Mouse (Mus musculus) left cerebral cortex, postnatal 4 days (tissue): Measurements from ENCODE around the gene Spaca4. TPM values are rescaled to one million over a fixed set of nuclear protein-coding genes. Genes with fewer than 3 reads are reported as not detected.

Source experiments
- DNase-seq: peaks from one replicate; pipeline ENCODE4 v3.0.0-alpha.2; 2022
- intact Hi-C: fragments of 180-260 bp; cut with DNase I; formaldehyde crosslinking; loops from one replicate; pipeline ENCODE4 v1.15.1; 2025
- total RNA-seq, 2 experiments: library from RNA; stranded (reverse); gene quantifications; 2 replicates each; pipeline ENCODE4 v1.2.3; 2021

Gene Spaca4
- total RNA-seq, 2 experiments from 2014 or later = not detected

DNA sequence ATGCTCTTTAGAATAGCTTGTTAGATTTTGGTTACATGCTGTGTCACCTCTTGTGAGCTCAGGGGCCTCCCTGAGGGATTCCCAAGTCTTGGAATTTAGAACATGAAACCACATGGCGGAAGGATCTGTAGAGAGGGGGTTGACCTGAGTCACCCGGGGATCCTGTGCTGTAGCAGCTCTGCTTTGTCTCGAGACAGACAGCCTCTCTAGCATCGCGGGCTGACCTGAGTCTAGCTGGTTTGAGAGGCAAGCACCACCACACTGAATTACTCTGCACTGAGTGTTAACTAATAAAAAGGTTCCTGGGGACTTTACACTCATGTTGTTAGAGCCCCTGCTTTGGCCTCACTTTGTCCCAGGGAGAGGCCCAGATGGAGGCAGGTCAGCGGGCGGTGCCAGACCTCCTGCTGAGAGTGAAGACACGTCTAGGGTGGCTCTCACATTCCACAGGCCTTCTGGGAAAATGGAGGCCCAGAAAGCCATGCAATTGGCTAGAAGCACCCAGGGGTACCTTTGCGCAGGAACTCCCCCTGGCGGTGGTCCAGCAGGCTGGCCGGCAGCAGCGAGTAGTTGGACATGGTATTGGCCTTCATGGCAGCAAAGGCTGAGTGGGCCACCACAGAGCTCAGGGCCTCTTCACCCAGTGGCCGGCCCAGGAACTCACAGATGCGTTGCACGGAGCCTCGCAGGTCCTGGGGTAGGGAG is 5.3 kb upstream of the Spaca4 start:
- intact Hi-C loops = no loop called here
- DNase-seq = peak; percentile 60

DNA sequence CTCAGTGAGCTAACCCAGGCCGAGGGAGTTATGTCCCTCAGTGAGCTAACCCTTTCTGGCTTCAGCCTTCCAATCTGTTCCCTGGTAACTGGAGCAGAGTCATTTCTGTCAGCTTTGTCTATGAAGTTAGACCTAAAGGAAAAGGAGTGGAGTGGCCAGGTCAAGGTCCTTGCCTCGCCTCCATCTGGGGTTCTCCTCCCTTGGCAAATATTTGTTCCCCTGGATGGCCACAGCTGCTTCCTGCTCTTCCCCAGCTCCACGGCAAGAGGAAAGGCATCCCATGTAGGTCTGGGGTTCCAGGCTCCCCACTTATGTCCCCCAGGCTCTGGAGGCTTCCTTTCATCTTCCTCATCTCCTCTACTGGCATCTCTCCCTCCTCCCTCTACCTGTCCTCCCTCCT is 2.0 kb upstream of the Spaca4 start:
- intact Hi-C loops = no loop called here
- no peak for DNase-seq

DNA sequence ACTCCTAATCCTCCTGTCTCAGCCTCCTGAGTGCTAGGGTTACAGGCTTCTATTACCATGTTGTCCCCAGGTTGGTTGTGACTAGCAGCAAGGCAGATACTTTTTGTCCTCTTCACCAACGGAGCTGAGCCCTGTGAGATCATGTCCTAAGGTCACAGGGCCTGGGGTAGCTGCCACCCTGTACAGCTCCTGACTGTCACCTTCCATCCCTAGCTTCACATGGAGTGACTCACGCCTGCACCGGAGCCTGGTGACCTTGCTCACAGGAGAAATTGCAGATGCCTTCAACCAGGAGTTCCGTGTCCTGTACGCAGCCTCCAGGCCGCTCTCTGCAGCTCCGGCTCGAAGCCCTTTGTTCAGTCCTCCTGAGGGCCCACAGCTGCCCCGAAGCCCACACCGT is 806 bp upstream of the Spaca4 start:
- no peak for DNase-seq
- intact Hi-C loops = no loop called here

DNA sequence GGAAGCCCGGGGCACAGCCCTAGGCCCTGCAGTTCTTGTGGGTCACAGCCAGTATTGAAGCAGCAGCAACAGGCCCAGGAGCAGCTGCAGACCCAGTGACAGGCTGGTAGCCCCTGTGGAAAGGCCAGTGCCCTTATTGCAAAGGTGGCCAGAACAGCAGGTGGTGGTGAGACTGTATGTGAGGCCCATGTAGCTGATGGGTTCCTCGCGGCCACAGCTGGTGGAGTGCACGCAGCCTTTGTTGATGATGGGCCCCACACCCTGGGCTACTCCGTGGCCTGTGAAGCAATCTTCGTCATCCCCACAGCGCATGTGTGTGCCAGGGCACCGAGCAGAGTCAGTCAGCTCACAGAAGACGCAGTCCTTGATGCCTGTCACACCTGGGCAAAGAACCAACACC is 462 bp downstream of the Spaca4 start:
- DNase-seq = no peak
- intact Hi-C loops = no loop called here

DNA sequence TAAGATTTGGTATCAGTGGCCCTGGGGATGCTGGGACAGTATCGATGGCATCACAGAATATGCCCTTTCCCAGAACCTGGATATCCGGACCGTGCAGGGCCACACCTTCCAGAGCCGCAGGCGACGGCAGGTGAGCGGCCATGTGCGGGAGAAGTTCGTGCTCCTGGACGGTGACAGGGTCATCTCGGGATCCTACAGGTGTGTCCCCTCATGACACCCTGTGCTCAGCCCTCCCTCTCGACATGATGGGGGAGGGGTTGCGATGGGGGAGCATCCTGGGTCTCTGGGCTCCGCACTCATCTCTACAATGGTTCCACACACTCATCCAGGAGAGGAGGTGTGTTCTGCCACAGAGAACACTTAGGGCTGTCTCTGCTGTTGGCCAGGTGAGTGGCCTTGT is 1.8 kb downstream of the Spaca4 start:
- intact Hi-C loops = loop anchor here (5.0 kb wide), 1 partner anchor 74 kb away; no protein-coding TSS in a partner anchor
- no peak for DNase-seq

DNA sequence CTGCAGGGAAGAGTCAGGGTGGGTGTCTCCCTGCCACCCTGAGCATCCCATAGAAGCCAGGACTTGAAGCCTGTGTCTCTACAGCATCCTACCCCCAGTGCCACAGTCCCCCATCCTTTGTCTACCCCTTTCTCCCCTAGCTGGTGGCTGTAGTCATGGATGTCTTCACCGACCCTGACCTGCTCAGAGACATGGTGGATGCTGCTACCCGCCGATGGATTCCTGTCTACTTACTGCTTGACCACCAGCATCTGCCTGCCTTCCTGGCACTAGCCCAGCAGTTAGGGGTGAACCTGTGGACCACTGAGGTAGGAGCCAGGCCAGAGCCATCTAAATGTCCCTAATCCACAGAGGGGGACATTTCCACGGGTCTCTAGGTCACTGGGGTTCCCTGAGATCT is 2.3 kb downstream of the Spaca4 start:
- intact Hi-C loops = loop anchor here (5.0 kb wide), 1 partner anchor 74 kb away; no protein-coding TSS in a partner anchor
- DNase-seq = no peak

DNA sequence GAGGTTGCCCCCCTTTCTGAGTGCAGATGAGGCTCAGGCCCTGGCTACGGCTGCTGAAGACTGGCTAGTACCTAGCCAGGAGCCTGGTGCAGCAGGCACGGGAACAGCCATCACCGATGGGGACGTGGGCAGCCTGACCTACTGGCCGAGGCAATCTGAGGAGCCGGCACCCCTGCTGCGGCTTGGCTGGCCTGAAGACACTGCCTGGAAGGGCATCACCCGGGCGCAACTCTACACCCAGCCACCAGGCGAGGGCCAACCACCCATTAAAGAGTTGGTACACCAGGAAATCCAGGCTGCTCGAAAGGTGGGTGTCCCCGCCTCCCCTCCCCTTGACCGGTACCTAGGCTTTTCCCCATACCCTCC is 3.3 kb downstream of the Spaca4 start:
- intact Hi-C loops = loop anchor here (5.0 kb wide), 1 partner anchor 75 kb away; no protein-coding TSS in a partner anchor
- no peak for DNase-seq

DNA sequence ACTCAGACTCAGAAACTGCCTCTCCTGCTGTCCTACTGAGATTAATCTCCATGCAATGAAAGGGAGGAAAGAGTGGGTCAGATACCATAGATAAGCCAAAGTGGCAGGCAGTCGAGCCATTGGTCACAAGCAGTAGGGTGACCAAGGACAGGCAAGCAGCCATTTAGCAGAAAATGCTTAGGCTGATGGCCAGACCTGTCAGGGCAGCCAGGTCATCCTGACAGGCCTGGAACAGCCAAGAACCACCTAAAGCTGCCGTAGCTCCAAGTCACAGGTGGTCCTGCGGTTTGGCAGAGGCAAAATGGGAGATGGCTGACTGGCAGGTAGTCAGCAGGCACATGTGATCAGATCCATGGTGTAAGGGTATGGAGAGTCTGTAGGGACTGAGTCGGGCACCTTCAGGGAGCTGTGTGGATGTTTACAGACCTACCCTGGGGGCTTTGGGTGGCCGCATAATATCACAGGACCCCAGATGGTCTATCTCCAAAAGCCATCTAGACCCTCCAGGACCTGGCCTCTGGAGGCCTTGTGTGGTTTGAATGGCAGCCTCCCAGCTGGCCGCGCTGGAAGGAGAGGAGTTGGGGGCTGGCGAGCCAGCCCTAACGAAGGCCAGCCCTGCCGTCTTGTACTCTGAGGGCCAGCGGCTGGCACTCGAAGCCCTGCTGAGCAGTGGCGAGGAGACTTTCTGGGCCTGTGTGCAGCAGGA is 3.8 kb downstream of the Spaca4 start:
- DNase-seq = peak; percentile 60
- intact Hi-C loops = loop anchor here (5.0 kb wide), 1 partner anchor 76 kb away; no protein-coding TSS in a partner anchor

DNA sequence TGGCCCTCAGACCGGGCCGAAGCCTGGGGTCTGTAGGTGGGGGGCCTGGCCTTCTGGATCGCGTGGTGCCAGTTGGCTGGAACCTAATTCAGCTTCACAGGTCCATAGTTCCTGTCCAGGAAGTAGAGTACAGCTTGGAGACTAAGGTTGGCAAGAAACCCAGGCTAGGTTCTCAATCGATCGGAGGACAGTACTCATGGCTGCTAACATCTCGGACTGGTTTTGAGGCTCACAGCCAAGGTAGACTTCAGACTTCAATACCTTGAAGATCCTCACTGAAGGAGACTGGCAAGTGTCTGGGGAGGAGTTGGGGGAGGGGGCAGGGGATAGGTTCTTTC is 4.4 kb downstream of the Spaca4 start:
- intact Hi-C loops = loop anchor here (5.0 kb wide), 1 partner anchor 76 kb away; no protein-coding TSS in a partner anchor
- DNase-seq = no peak

DNA sequence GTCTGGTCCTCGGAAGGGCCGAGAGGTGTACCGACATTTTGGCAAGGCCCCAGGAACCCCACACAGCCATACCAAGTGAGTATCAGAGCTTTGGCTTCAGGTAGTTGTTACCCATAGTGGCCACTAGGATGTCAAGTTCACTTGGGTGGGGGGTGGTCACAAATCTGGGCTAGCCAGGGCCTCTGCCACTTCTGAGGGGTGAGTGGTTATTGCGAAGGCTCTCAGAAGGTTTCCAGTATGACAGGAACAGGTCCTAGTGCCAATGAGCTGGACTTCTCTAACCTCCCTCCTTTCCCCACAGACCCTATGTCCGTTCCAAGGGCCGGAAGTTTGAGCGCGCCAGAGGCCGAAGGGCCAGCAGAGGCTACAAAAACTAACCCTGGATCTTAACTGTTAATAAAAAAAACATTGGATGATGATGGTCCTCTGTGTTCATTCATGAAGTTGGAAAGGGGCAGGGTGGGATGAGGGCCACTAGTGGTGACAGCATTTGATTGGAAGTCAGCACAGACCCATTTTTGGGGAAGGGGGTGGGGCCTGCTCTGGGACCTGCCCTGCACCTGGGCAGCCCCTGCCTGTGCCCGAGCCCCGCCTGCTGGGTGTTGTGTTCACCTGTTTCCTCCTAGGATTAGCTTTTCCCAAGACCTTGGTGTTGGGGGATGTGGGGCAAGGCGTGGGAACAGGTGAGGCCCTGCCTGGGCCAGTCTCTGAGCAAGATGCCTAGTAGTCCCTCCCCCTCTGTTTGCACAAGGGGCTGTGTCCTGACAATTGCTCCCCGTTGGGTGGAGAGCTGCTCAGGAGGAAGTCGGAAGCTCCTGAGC is 5.0 kb downstream of the Spaca4 start, which contains the start of gene Fam83e:
TSS of gene Fam83e (plus strand) at position 800 of the 821 bp plus-strand sequence.
- intact Hi-C loops = loop anchor here (5.0 kb wide), 1 partner anchor 77 kb away; no protein-coding TSS in a partner anchor
- no peak for DNase-seq

DNA sequence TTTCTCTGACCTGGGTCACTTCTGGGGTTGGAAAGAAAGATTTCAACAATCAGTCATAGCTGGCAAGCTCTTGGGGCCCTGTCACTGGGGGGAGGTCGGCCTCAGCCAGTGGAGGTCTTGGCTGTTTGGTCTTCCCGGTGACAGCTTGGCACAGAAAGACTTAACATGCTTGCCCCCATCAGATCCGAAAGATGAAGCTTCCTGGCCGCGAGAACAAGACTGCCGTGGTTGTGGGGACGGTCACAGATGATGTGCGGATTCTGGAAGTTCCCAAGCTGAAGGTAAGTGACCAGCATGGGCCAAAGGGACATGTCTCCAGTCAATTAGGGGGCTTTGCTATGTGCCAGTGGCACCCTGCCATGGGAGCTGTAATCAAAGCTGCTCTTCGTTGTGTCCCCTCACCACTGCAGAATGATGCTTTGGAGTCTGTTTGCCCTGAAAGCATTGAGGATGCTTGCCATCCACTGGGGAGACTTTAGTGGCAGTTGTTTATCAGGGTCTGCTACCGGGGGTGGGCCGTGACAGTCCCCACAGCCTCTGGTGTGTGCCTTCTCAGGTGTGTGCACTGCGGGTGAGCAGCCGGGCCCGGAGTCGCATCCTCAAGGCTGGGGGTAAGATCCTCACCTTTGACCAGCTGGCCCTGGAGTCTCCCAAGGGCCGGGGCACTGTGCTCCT is 5.7 kb downstream of the Spaca4 start:
- no peak for DNase-seq
- intact Hi-C loops = loop anchor here (5.0 kb wide), 1 partner anchor 77 kb away; no protein-coding TSS in a partner anchor

DNA sequence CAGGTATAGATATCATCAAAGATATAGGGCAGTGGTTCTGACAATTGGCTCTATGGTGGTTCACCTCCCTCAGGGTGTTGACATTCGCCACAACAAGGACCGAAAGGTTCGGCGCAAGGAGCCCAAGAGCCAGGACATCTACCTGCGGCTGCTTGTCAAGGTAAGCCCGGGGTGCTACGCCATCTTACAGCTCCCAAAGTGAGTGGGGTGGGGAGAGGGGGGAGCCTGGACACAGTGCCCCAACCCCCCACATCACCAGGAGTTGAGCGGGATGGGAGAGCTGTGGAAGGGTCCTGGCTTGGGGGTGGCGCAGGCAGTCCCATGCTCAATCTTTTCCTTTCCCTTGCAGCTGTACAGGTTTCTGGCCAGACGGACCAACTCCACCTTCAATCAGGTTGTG is 6.4 kb downstream of the Spaca4 start:
- intact Hi-C loops = no loop called here
- no peak for DNase-seq

DNA sequence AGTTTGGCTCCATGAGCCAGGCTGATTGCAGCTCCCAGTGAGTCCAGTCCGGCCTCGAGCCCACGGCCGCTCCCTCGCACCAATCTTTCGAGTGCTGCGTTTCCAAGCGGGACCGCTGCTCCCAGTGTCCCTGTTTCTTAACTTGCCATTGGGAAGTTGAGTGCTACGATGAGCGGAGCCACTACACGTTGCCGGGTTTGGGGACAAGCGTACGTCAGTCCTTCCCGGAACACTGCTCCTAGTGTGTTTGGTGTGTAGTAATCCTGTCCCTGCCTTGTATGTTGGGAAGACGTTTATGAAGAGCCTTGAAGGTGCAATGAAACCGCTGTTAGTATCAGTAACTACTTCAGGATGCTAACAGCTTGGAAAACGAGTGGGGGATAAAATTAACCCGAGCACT is 7.3 kb downstream of the Spaca4 start:
- intact Hi-C loops = no loop called here
- DNase-seq = no peak

DNA sequence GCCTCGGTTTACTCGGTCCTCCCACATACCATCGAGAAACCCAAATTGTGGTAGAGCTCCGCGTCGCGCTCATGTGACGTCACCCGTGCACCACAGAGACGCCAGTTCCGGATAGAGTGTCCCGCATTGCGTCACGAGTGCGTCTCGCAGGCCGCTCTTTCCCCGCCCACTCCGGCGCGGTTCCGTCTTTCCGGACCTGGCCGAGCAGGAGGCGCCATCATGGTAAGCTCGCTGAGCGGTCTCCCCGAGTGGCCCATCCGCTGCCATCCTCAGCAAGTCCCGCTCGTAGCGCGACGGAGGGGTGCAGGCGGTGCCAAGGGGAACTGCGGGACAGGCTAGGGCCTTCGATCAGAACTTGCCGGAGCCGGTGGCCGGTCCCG is 7.7 kb downstream of the Spaca4 start, which contains the start of gene Sphk2:
TSS of gene Sphk2 (minus strand) at position 85 of the 380 bp plus-strand sequence.
- peak; percentile 99 for DNase-seq
- intact Hi-C loops = no loop called here

DNA sequence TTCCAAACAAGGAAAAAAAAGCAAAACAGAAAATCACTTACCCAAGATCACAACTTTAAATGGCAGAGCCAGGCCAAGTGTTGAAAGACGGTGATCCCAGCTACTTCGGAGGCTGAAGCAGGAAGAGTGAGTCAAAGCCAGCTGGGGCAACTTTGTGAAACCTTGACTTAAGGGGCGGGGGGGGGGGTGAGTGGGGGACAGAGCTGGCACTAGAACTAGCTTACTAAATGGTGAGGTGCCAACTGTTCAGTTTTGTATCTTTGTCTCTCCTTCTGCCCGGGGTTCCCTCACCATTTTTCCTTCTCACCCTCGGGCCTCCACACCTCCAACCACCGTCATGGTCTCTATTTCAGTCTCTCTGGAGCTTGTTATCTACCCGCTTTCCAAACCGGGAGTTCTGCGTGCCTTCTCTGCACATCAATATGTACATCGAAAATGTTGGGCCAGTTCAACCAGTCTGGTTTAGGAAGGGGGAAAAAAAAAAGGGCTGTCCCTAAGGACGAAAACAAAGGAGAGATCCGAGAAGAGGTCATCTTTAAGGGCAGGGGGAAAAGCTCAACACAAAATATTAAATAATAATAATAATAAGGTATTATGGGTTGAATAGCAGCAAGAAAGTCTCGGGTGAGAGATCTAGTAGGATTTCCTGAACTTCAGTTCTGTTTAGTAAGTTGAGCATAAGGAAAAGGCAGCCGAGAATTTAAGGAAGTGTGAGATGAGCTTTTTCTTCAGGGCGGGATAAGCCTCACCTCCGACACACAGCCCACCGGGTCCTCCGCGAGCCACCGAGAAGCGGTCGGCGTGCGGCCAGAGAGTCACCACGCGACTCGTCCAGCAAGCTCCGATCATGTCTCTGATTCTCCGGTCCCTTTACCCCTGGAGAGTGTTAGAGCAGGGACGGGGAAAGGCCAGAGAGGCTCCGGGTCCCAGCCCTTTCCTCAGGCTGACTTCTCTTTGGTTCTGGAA is 8.4 kb downstream of the Spaca4 start:
- no peak for DNase-seq
- intact Hi-C loops = no loop called here

DNA sequence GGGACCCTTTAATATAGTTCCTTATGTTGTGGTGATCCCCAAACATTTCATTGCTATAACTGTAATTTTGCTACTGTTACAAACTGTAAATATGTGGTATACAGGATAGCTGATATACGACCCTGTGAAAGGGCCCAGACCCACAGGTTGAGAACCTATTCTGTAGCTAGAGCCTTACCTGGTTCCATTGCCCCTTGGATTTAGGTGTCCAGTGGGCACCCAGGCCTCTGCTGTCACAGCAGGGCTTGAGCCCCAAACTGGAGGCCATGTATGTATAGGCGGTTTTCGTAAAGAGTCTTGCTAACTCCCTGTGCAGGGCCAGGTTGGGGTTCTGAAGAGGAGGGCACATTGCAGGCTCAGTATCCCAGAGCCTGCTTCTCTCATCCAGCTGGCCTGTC is 9.2 kb downstream of the Spaca4 start:
- intact Hi-C loops = no loop called here
- DNase-seq = no peak

DNA sequence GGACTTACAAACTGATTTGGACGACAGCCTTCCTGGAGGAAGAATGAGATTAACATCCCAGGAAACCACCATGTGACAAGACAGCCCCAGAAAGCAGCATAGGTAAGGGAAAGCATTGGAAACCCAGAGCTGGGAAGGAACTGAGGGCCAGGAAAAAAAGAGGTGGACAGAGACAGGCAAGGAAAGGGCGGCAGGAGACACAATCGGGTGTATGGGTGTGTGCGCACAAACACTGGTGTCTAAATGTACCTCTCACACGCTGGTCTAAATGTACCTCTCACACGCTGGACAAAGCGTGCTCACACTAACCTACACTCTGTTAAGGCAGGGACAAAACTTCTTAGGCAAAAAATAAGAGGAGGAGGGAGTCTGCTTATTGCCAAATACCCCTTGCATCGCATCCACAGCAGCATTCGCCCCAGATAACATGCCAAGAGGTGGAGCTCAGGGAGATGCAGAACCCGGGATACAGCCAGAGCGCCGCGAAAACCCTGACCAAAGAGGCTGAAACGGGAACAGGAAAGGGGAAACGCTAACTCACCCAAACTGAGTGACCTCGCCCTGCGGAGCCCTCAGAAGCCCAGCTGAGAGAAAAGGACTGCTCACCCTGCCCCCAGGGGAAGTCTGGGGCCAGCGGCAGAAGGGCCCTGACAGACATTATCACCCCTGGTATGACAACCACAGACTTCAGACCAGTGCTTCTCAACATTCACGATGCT is 9.7 kb downstream of the Spaca4 start:
- intact Hi-C loops = no loop called here
- no peak for DNase-seq

DNA sequence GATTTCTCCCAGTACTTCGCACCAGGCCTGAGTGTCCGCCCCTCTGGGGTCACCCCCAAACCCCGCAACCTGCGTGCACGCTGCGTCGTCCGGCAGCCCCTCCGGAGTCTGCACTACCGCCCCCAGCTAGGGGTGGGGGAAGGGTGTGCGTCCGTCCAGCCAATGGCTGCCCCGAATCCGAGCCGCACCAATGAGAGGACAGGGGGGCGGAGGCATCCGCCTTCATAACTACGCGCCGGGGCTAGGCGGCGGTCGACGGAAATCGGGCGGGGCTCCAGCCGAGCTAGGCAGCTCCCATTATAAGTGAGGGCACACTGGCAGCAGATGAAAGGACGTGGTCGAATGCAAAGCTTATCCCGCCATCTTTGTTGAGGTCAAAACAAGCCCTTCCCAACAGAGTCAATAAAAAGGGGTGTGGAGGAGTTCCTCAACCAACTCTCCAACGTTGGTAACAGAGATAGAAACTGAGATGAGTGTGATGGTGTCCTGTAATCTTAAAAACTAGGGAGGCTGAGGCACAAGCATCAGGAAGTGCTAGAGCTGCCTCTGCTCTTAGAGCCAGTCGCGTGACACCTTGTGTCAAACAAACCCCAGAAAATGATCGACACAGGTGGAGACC is 10.4 kb downstream of the Spaca4 start, which contains the start of gene Rpl18:
TSS of gene Rpl18 (plus strand) at position 368 of the 619 bp plus-strand sequence.
- intact Hi-C loops = no loop called here
- peak; percentile 99 for DNase-seq
